Mouse (Mus musculus) cerebellum, postnatal 36 days (tissue): ENCODE measurements around the gene 2010300C02Rik.

Experiments
- DNase-seq, 2 experiments: peaks; one replicate each; pipeline ENCODE4 v3.0.0; 2021 to 2022; ENCODE audit warnings: mixed read lengths in 2 of 2

2010300C02Rik gene

DNA sequence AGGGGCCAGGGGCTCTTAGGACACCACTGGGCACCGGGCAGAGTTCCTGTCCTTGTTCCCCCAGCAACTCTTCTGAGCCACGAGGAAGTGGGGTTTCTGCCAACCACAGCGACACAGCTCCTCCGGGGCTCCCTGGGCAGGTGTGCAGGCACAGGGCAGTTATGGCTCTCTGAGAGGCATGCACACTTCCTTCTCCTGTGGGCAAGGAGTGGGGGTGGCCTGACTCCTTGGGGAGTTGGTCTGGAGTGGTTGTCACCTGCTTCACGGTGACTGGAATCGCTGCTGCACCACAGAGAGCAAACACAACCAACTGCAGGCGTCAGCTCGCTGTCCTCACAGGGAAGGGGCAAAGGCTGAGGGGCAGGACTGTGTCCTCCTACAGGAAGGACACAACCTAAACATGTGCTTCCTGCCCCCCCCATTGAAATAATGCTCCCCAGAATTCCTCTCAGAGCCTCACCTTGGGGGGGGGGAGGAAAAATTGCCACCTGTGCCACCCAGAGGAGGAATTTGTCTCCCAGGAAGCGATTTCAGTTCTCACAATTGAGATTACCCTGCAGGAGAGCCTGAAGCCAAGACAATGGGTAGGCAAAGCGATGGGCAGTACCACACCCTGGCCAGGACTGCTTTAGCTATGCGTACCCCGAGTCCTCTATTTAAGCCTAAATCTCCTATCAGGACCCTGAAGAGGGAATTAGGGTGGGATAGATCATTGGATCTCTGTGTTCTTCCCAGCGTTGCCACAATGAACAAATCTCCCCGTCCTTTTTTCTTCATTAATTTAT, 54.2 kb downstream of the 2010300C02Rik start:
- no peak for DNase-seq

- DNase-seq = no peak
Observed at GRCm38 (mm10) chr1:37664496-37664895, 55.4 kb downstream of the 2010300C02Rik start.

GRCm38 (mm10) chr1:37663606-37664005, 56.3 kb downstream of the 2010300C02Rik start:
- DNase-seq = no peak

DNA sequence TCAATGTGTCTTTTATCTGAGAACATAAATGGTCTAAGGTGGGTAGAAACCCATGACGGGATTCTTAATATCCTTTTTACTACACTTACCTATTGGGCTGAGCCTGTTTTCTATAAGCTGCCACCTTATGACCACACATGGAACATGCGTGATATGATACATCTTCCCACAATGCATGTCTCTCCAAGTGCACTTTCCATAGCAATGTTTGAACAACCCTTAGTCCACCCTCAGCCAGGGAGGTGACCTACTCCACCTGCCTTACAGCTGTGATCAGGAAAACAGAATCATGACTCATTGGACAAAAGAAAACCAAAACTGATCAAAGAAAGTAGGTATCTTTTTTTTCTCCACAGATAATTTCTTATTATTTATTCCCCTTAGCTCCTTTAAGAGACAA, 63.9 kb downstream of the 2010300C02Rik start:
- DNase-seq = no peak

DNA sequence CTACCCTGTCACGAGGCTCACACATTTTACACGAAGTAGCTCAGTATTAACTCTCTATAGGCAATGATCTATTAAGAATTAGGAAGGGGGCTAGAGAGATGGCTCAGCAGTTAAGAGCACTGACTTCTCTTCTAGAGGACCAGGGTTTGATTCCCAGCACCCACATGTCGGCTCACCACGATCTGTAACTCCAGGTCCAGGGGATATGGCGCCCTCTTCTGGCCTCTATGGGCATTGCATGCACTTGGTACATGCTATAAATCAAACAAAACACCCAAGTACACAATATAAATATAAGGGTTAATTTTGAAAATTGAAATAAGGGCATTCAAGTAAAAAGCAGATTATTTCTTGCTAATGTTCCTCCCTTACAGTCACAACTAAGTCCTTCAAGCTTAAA, 65.9 kb downstream of the 2010300C02Rik start:
- DNase-seq = no peak

- no peak for DNase-seq
Observed at GRCm38 (mm10) chr1:37647066-37647465, 72.8 kb downstream of the 2010300C02Rik start.

DNA sequence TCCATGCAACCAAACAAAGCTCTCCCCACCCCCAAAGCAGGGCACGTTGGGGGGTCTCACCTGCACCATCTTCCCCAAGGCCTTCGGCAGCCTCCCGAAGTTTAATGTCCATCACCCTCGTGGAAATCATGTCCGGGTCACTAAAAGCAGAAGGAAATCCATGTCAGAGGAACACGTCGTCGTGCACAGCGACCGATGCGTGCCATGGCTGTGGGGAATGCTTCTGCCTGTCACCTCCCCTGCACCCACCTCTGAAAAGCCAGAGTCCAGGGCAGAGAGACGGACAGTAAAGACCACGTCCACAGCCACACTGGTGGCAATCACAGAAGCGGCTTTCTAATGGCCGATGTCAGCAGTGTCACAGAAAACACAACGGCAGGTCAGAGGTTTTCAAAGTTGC, 75.4 kb downstream of the 2010300C02Rik start:
- no peak for DNase-seq

GRCm38 (mm10) chr1:37643794-37644365, 76.0 kb downstream of the 2010300C02Rik start:
- DNase-seq = no peak

GRCm38 (mm10) chr1:37641361-37641760, 78.5 kb downstream of the 2010300C02Rik start:
- no peak for DNase-seq

DNA sequence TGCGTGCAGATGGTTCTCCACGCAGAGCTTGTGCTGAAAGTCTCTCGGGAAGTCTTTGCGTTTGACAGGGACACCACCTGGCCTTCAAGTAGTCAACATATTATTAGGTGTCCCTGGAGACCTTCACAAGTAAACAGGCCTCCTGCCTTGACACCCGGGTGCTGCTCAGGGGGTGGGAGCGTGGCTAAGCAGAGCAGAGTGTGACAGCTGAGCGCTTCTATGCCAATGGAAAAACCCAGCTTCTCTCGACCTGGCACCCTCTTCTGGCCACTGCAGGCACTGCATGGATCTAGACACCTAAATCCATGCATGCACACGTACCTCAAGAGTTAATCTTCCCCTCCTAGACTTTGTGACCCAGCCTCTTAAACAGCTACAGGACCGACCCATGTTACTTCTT, 80.8 kb downstream of the 2010300C02Rik start:
- DNase-seq = peak; percentile 84 to 88

GRCm38 (mm10) chr1:37638560-37638959, 81.3 kb downstream of the 2010300C02Rik start:
- DNase-seq = no peak

DNA sequence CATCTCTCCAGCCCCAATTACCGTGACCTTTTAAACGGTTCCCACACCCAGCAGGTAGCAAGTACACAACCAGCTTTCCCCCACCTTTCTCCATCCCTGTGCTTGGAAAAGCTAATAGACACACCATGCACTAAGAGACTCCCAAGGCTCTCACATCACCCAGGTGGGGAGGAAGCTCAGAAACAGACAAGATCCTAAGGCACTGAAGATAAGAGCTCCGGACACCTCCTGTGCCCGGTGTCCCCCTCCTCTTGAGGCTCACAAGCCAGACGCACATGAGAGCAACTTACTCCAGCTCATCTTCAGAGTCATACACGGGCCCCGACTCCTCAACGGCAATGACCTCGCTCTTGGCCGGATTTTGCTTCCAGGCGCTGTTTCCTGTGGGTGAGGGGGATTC, 82.3 kb downstream of the 2010300C02Rik start:
- no peak for DNase-seq

- DNase-seq = no peak
Observed at GRCm38 (mm10) chr1:37636824-37637223, 83.1 kb downstream of the 2010300C02Rik start.

DNA sequence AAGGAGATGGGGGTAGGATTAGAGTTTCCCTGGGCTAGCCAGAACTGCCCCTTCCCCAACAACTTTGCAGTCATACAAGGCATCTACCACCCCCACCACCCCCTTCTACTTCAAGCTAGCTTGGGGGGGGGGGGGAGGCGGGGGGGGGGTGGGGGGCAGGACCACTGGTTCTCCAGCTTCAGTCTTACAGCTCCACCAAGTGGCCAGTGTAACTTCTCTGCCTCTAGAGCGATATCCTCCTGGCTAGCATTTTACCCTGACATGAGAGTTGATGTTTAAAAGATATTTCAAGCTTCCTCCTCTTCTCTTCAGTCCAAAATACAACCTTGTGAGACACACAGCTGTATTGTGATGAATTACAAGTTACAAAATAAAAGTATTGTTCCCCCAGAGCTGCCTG, 83.7 kb downstream of the 2010300C02Rik start:
- peak; percentile 39 to 44 for DNase-seq

GRCm38 (mm10) chr1:37635716-37636115, 84.2 kb downstream of the 2010300C02Rik start:
- no peak for DNase-seq

DNA sequence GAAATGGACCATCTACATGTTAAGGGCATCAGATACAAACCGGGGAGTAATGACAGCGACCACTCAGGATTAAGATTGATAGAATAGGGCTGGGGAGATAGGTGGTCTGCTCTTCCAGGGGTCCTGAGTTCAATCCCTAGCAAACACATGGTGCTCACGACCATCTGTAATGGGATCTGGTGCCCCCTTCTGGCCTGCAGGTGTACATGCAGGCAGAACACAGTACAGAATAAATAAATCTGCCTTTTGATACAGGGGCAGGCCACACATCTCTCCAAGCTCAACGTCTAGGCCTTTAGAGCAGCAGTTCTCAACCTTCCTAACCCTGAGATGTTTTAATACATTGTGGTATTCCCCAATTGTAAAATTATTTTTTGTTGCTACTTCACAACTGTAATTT, 85.2 kb downstream of the 2010300C02Rik start:
- peak; percentile 57 to 59 for DNase-seq

DNA sequence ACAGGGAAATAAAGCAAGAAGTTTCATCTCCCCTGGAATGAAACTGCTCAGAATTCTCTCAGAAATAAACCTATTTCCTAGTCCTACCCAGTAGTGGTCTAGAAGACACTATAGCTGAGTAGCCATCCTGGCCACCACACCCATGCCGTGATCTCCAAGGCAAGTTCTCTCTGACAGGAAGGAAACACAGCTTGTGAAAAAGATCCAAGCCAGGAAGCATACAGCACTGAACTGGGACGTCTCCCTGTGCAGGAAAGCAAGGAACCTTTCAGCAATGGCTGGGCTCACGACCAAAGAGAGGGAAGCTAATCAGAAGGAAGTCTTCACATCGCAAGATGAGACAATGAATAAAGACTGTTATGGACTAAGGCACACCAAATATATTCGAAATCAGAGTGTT, 86.4 kb downstream of the 2010300C02Rik start:
- no peak for DNase-seq

DNA sequence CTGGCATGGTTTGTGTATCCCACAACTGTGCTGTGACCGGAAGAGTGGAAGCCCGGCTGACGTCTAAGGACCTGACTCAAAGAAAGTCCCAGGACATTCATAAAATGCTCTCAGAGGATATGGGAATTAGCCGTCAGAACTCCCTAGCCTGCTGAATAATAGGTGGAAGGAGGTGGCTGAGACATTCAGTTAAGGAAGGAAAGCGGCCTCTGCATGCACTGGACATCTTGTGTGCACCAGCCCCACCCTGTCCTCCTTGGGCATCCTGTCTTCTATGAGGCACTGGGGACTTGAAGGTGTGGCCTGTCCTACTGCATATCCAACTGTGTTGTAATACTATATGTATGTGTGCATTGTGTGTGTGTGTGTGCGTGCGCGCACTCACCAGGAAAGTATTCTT, 87.5 kb downstream of the 2010300C02Rik start:
- no peak for DNase-seq

DNA sequence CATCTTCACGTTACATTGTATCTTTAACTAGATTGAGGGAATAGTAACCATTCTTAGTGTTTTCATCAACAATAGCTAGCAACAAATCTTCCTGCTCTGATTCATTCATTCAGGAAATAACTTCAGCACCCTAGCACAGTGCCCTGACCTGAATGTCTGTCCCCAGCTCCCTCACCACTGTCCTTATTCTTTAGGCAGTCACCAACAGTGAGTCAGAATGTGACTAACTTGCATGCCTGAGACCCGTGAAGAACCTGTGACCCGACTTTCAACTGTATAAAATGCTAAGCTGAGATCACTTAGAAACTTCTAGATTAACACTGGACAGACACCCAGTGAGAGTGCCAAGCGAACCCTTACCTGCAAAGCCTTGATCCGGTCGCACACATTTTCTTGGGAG, 88.4 kb downstream of the 2010300C02Rik start:
- no peak for DNase-seq

GRCm38 (mm10) chr1:37630412-37631210, 89.3 kb downstream of the 2010300C02Rik start:
- no peak for DNase-seq

- DNase-seq = no peak
Observed at GRCm38 (mm10) chr1:37629876-37630275, 90.0 kb downstream of the 2010300C02Rik start.

DNA sequence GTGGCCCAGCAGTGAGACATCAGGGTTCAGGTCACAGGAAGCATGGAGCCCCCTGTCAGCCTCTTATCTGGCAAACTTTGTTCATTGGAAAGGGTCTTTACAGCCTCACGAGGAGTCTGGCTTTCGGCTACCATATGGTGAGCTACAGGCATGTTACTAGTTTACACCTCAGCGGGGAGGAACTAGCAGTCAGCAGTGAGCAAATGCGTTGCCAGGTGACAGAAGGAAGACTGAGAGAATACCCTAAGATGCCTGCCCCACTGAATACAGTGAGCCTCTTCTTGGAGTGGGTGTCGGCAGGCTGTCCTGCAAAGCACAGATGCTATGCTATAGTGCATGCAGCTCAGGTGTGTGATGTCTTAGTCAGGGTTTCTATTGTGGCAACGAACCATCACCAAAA, 91.1 kb downstream of the 2010300C02Rik start:
- DNase-seq = peak; percentile 59 to 71

DNA sequence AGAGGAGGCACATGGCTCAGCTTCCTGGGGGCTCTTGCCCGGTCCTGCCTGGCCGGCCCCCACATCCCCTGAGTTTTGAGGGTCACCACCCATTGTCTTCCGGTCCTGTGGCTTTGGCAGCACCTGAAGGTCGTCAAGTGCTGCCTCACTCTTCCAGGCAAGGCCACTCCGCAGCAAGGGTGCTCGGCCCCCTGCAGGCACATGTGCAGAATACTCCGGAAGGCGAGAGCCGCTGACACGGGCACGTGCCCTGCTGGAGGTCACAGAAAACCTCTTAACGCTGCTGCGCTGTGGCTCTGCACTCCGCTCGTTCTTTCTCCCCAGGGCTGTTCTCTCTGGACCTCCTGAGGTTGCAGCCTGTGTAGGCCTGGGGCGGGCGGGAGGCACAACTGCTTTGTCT, 95.7 kb downstream of the 2010300C02Rik start:
- DNase-seq = no peak

GRCm38 (mm10) chr1:37622049-37622448, 97.8 kb downstream of the 2010300C02Rik start:
- DNase-seq = no peak
